Mouse (Mus musculus) liver, embryonic 13.5 days (tissue): ENCODE measurements at regions not wholly inside any gene's neighbourhood (a gene's known extent, or its start where the extent isn't known, plus 50 kb on each side); places are given as distances from the start of the nearest gene placed in this dataset.

Experiments used
- ATAC-seq: fragments of 200-750 bp; cut with Nextera tagmentation; 2 replicates; pipeline ENCODE4 v1.8.0; 2017; ENCODE audit warnings: low read depth, mild to moderate bottlenecking, moderate number of reproducible peaks, moderate library complexity
- DNase-seq: peaks from one replicate; pipeline ENCODE4 v3.0.0; 2022
- H3K27ac ChIP-seq: fragments of 300-500 bp; sonication (generic); 2 replicates; pipeline ENCODE4 v1.5.1; 2015; ENCODE audit warnings: moderate library complexity, mild to moderate bottlenecking, inconsistent platforms
- H3K27me3 ChIP-seq: fragments of 300-500 bp; sonication (generic); 2 replicates; pipeline ENCODE4 v1.6.1; 2015; ENCODE audit warnings: mild to moderate bottlenecking, inconsistent platforms
- H3K36me3 ChIP-seq: fragments of 300-500 bp; sonication (generic); 2 replicates; pipeline ENCODE4 v1.6.1; 2015; ENCODE audit warnings: mild to moderate bottlenecking, inconsistent platforms
- H3K4me1 ChIP-seq: fragments of 300-500 bp; sonication (generic); replicated peaks from 2 replicates; pipeline ENCODE4 v1.6.1; 2015; ENCODE audit warnings: inconsistent platforms
- H3K4me2 ChIP-seq: fragments of 300-500 bp; sonication (generic); 2 replicates; pipeline ENCODE4 v1.6.1; 2015; ENCODE audit warnings: inconsistent platforms, mild to moderate bottlenecking, moderate library complexity
- H3K4me3 ChIP-seq: fragments of 300-500 bp; sonication (generic); replicated peaks from 2 replicates; pipeline ENCODE4 v1.5.1; 2015; ENCODE audit warnings: mild to moderate bottlenecking, inconsistent platforms
- H3K9ac ChIP-seq: fragments of 300-500 bp; sonication (generic); 2 replicates; pipeline ENCODE4 v1.6.1; 2015; ENCODE audit warnings: mild to moderate bottlenecking, inconsistent platforms
- H3K9me3 ChIP-seq: fragments of 300-500 bp; sonication (generic); replicated peaks from 2 replicates; pipeline ENCODE4 v1.6.1; 2016; ENCODE audit warnings: inconsistent platforms
- WGBS: fragments of 180-500 bp; shearing (Covaris S2); methylation state at CpG from one replicate; pipeline ENCODE4 v1.1.7; 2015; ENCODE audit not compliant: insufficient replicate concordance; 5-methylcytosine and 5-hydroxymethylcytosine counted together

GRCm38 (mm10) chr13:50965678-50966077, 135.0 kb upstream of the Spin1 start:
- 57% methylated on average over 4 of the region's 4 CpGs for WGBS

GRCm38 (mm10) chr13:50966826-50967225, 133.9 kb upstream of the Spin1 start:
- Histone ChIP-seq H3K36me3 (no peaks in the 10 kb centered on the region), H3K9me3 (no peaks in the 10 kb centered on the region; the same call in 1 of the 2 replicates), H3K4me2 (no peak overlapping the region), H3K4me3 (no peak overlapping the region), H3K9ac (no peak overlapping the region), H3K27ac (no peak overlapping the region), H3K27me3 (no peaks in the 10 kb centered on the region), H3K4me1 (no peaks in the 10 kb centered on the region)
- WGBS = 79% methylated on average over 2 of the region's 2 CpGs
- ATAC-seq = no peak
- no peak for DNase-seq

More at GRCm38 (mm10) chr13:50965678-50966077, 135.0 kb upstream of the Spin1 start:
- Histone ChIP-seq H3K36me3 (no peaks in the 10 kb centered on the region), H3K9ac (no peak overlapping the region), H3K4me2 (no peak overlapping the region), H3K27ac (no peak overlapping the region), H3K4me3 (no peak overlapping the region), H3K9me3 (no peaks in the 10 kb centered on the region; the same call in 1 of the 2 replicates), H3K4me1 (no peaks in the 10 kb centered on the region), H3K27me3 (no peaks in the 10 kb centered on the region)
- DNase-seq (no peak), ATAC-seq (no peak)

GRCm38 (mm10) chr13:50973379-50973778, 127.3 kb upstream of the Spin1 start:
- no peak overlapping the region for H3K9ac ChIP-seq
- no peak overlapping the region for H3K27ac ChIP-seq
- H3K4me1 ChIP-seq = peaks cover 6% of the 10 kb centered on the region; the same call in 1 of the 2 replicates
- no peaks in the 10 kb centered on the region for H3K9me3 ChIP-seq
- ATAC-seq = no peak
- 45% methylated on average over 8 of the region's 8 CpGs for WGBS
- DNase-seq = no peak
- no peak overlapping the region for H3K4me2 ChIP-seq
- no peaks in the 10 kb centered on the region for H3K36me3 ChIP-seq
- H3K27me3 ChIP-seq = no peaks in the 10 kb centered on the region
- no peak overlapping the region for H3K4me3 ChIP-seq

GRCm38 (mm10) chr13:50975306-50975920, 125.3 kb upstream of the Spin1 start:
- Histone ChIP-seq H3K4me1 (peaks cover 6% of the 10 kb centered on the region; the same call in 1 of the 2 replicates), H3K9ac (no peak overlapping the region), H3K27ac (no peak overlapping the region), H3K4me3 (no peak overlapping the region), H3K36me3 (no peaks in the 10 kb centered on the region), H3K4me2 (no peak overlapping the region), H3K9me3 (no peaks in the 10 kb centered on the region), H3K27me3 (no peaks in the 10 kb centered on the region)
- DNase-seq = no peak
- no peak for ATAC-seq
- 67% methylated on average over 12 of the region's 12 CpGs for WGBS

GRCm38 (mm10) chr13:50982005-50982404, 118.7 kb upstream of the Spin1 start:
- H3K9me3 ChIP-seq = no peaks in the 10 kb centered on the region
- H3K4me1 ChIP-seq = no peaks in the 10 kb centered on the region
- H3K36me3 ChIP-seq = no peaks in the 10 kb centered on the region
- no peak overlapping the region for H3K4me2 ChIP-seq
- ATAC-seq = no peak
- 63% methylated on average over 1 of the region's 1 CpGs for WGBS
- no peak overlapping the region for H3K9ac ChIP-seq
- H3K27ac ChIP-seq = no peak overlapping the region
- H3K27me3 ChIP-seq = no peaks in the 10 kb centered on the region
- H3K4me3 ChIP-seq = no peak overlapping the region
- DNase-seq = no peak

GRCm38 (mm10) chr13:50982990-50983389, 117.7 kb upstream of the Spin1 start:
- Histone ChIP-seq H3K9ac (no peak overlapping the region), H3K27me3 (no peaks in the 10 kb centered on the region), H3K4me3 (no peak overlapping the region), H3K4me1 (no peaks in the 10 kb centered on the region), H3K9me3 (no peaks in the 10 kb centered on the region), H3K27ac (no peak overlapping the region), H3K4me2 (no peak overlapping the region), H3K36me3 (no peaks in the 10 kb centered on the region)
- ATAC-seq (no peak), DNase-seq (no peak)
- WGBS = 71% methylated on average over 10 of the region's 10 CpGs

- Histone ChIP-seq H3K4me3 (no peak overlapping the region), H3K27ac (no peak overlapping the region), H3K9ac (no peak overlapping the region), H3K4me2 (no peak overlapping the region), H3K9me3 (0 out of 2 replicates have a peak, but pooled peaks cover 9% of the 10 kb centered on the region), H3K27me3 (no peaks in the 10 kb centered on the region), H3K36me3 (no peaks in the 10 kb centered on the region), H3K4me1 (no peaks in the 10 kb centered on the region)
- 63% methylated on average over 9 of the region's 9 CpGs for WGBS
- DNase-seq = no peak
- ATAC-seq = no peak
Observed at GRCm38 (mm10) chr13:50991726-50992432, 108.8 kb upstream of the Spin1 start.

GRCm38 (mm10) chr13:50999738-51000137, 100.9 kb upstream of the Spin1 start:
- Histone ChIP-seq H3K27me3 (no peaks in the 10 kb centered on the region), H3K4me1 (no peaks in the 10 kb centered on the region), H3K27ac (no peak overlapping the region), H3K9ac (no peak overlapping the region), H3K4me2 (no peak overlapping the region), H3K9me3 (no peaks in the 10 kb centered on the region), H3K4me3 (no peak overlapping the region), H3K36me3 (no peaks in the 10 kb centered on the region)
- DNase-seq (no peak), ATAC-seq (no peak)
- WGBS = 69% methylated on average over 4 of the region's 4 CpGs

- Histone ChIP-seq H3K36me3 (no peaks in the 10 kb centered on the region), H3K4me2 (no peak overlapping the region), H3K27me3 (no peaks in the 10 kb centered on the region), H3K9ac (no peak overlapping the region), H3K4me3 (no peak overlapping the region), H3K4me1 (no peaks in the 10 kb centered on the region), H3K9me3 (no peaks in the 10 kb centered on the region), H3K27ac (no peak overlapping the region)
- 47% methylated on average over 3 of the region's 3 CpGs for WGBS
- ATAC-seq (no peak), DNase-seq (no peak)
Observed at GRCm38 (mm10) chr13:51004827-51005226, 95.9 kb upstream of the Spin1 start.

- Histone ChIP-seq H3K9me3 (no peaks in the 10 kb centered on the region), H3K4me1 (no peaks in the 10 kb centered on the region), H3K4me2 (no peak overlapping the region), H3K9ac (no peak overlapping the region), H3K27me3 (no peaks in the 10 kb centered on the region), H3K4me3 (no peak overlapping the region), H3K36me3 (no peaks in the 10 kb centered on the region), H3K27ac (no peak overlapping the region)
- ATAC-seq (no peak), DNase-seq (no peak)
- WGBS = 59% methylated on average over 7 of the region's 7 CpGs
Observed at GRCm38 (mm10) chr13:51010736-51011135, 89.9 kb upstream of the Spin1 start.

- no peak for DNase-seq
- 56% methylated on average over 3 of the region's 3 CpGs for WGBS
- no peak overlapping the region for H3K4me2 ChIP-seq
- H3K27ac ChIP-seq = no peak overlapping the region
- no peaks in the 10 kb centered on the region for H3K4me1 ChIP-seq
- no peaks in the 10 kb centered on the region for H3K9me3 ChIP-seq
- no peak overlapping the region for H3K9ac ChIP-seq
- H3K4me3 ChIP-seq = no peak overlapping the region
- ATAC-seq = no peak
- no peaks in the 10 kb centered on the region for H3K36me3 ChIP-seq
- no peaks in the 10 kb centered on the region for H3K27me3 ChIP-seq
Observed at GRCm38 (mm10) chr13:51016209-51016608, 84.5 kb upstream of the Spin1 start.
